Mouse (Mus musculus): ENCODE data around the gene Ciao1. TPM values are rescaled to one million over a fixed set of nuclear protein-coding genes. Genes with fewer than 3 reads are reported as not detected.
"Not testable (repeated sequence)": the region's sequence is repeated elsewhere in the genome, so short reads cannot be mapped to it uniquely, and the experiment has no call there.

Gene Ciao1
- total and polyA plus RNA-seq, 2 experiments from 2014 or later, result 32.8 to 33.1 TPM

DNA sequence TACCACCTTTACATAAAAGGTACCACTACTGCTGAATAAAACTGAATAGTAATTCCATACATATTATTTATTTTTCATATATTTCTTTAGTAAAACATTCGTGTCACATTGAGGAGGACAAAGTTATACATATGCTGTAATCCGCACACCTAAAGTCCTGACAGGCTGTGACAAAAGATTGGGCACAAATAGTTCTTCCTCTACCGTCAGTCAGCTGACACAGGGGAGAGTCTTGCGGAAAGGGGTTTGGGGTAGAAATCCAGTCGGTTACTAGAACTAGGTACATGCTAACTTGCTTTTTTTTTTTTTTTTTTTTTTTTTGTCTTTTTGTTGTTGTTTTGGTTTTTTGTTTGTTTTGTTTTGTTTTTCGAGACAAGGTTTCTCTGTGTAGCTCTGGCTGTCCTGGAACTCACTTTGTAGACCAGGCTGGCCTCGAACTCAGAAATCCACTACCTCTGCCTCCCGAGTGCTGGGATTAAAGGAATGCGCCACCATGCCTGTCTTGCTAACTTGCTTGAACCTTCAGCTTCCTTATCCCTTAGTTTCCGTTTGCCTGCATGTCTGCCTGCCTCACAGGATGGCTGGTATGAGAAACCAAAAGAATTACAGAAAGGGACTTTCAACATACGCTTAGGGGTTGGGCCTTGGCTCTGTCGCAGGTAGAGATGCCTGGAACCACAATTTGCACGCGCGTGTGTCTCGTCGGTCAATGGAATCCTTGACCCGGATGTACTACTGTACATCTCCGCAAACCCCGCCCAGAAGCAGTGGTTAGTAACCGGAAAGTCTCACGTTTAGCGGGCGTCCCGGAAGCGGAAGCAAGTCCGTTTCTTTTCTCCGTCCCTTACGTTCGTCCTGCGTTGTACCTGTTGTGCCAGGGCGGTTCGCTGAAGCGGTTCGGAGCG, 39.8 kb downstream of the Ciao1 start, which contains the start of the genes 1810024B03Rik and Snrnp200:
1810024B03Rik (minus strand) TSS at position 734 of the 905 bp plus-strand sequence.
Snrnp200 (plus strand) TSS at position 840 of the 905 bp plus-strand sequence.
- H3K9me3 ChIP-seq (ENCODE audit: low read length), result no peaks in the 10 kb centered on the region
- no peak for TF ChIP-seq CTCF (IDR thresholded peaks at IDR 0.05; ENCODE audit: low read depth)
- peak within 1 kb of the TSS; percentile 87 for H3K9ac ChIP-seq
- H3K4me2 ChIP-seq (ENCODE audit: low read depth), result peak within 1 kb of the TSS; percentile 70
- peak within 1 kb of the TSS; percentile 95 for H3K4me3 ChIP-seq (ENCODE audit: low read depth, low read length)
- H3K27me3 ChIP-seq (ENCODE audit: insufficient read depth, low read length), result no peaks in the 10 kb centered on the region
- H3K27ac ChIP-seq (ENCODE audit: low read depth, low read length), result peak within 1 kb of the TSS; percentile 80
- DNase-seq (peak; percentile 96), ATAC-seq (peak; percentile 99)
- no peaks in the 10 kb centered on the region for H3K4me1 ChIP-seq (ENCODE audit: insufficient read depth)
- peaks cover 25% of the 10 kb centered on the region for H3K36me3 ChIP-seq (ENCODE audit: insufficient read depth)
- 13% methylated on average over 36 of the region's 36 CpGs for WGBS

DNA sequence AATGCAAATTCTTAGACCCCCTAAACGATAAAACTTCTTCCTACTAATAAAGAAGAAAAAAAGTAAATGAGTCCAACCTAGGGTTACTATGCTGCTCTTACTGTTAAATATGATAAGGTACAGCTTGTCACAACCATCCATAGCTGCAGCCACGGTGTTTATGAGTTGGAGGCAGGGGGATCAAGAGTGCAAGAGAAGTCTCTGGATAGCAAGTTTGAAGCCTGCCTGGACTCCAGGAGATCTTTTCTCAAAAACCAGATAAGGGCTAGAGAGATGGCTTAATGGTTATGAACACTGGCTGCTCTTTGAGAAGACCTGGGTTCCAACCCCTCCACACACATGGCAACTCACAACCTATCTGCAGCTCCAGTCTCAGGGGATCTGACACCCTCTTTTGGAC, 40.7 kb downstream of the Ciao1 start:
- Histone ChIP-seq H3K4me2 (ENCODE audit: low read depth) (no peak overlapping the region), H3K36me3 (ENCODE audit: insufficient read depth) (peaks cover 16% of the 10 kb centered on the region), H3K9me3 (ENCODE audit: low read length) (no peaks in the 10 kb centered on the region), H3K4me3 (ENCODE audit: low read depth, low read length) (no peak overlapping the region), H3K9ac (no peak overlapping the region), H3K4me1 (ENCODE audit: insufficient read depth) (no peaks in the 10 kb centered on the region), H3K27ac (ENCODE audit: low read depth, low read length) (no peak overlapping the region), H3K27me3 (ENCODE audit: insufficient read depth, low read length) (no peaks in the 10 kb centered on the region)
- ATAC-seq (no peak), DNase-seq (no peak)
- WGBS, result 95% methylated on average over 2 of the region's 2 CpGs
- no peak for TF ChIP-seq CTCF (IDR thresholded peaks at IDR 0.05; ENCODE audit: low read depth)

DNA sequence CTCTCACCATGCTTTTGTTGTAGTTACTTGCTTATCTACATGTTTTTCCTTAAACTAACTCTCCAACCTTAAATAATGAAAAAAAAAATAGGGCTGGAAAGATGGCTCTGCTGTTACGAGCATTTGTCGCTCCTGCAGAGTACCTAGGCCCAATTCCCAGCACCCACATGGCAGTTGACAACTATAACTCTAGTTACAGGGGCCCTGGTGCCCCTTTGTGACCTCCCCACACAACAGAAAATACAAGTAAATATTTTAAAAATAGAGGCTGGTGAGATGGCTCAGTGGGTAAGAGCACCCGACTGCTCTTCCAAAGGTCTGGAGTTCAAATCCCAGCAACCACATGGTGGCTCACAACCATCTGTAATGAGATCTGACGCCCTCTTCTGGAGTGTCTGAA, 41.7 kb downstream of the Ciao1 start:
- not testable (repeated sequence) for ATAC-seq; DNase-seq; H3K27me3 ChIP-seq (ENCODE audit: insufficient read depth, low read length); H3K4me1 ChIP-seq (ENCODE audit: insufficient read depth); H3K9ac ChIP-seq; H3K4me2 ChIP-seq (ENCODE audit: low read depth); H3K9me3 ChIP-seq (ENCODE audit: low read length); H3K36me3 ChIP-seq (ENCODE audit: insufficient read depth); H3K4me3 ChIP-seq (ENCODE audit: low read depth, low read length); H3K27ac ChIP-seq (ENCODE audit: low read depth, low read length)
- 78% methylated on average over 4 of the region's 4 CpGs for WGBS

DNA sequence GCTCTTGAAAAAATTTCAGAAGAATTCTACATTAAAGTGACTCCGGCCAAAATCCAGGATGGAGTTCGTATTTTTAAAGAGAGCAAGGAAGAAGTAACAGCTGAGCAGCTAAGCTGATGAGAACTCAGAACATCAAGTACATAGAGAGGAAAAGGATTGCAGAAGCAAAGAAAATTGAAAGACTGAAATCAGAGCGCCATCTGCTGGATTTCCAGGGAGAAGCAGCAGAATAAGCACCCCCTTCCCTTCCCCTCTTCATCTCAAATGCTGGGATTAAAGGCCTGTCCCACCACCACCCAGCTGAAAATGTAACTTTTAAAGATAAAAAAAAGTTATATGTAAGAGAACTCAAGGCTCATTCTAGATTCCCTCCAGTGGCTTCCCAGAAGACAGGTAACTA, 42.7 kb downstream of the Ciao1 start:
- DNase-seq (peak; percentile 81), ATAC-seq (no peak)
- no peaks in the 10 kb centered on the region for H3K27me3 ChIP-seq (ENCODE audit: insufficient read depth, low read length)
- H3K9me3 ChIP-seq (ENCODE audit: low read length), result no peaks in the 10 kb centered on the region
- H3K4me2 ChIP-seq (ENCODE audit: low read depth), result no peak overlapping the region
- H3K27ac ChIP-seq (ENCODE audit: low read depth, low read length), result no peak overlapping the region
- H3K4me3 ChIP-seq (ENCODE audit: low read depth, low read length), result no peak overlapping the region
- no peaks in the 10 kb centered on the region for H3K4me1 ChIP-seq (ENCODE audit: insufficient read depth)
- H3K36me3 ChIP-seq (ENCODE audit: insufficient read depth), result no peaks in the 10 kb centered on the region; the same call in 1 of the 2 replicates
- 33% methylated on average over 3 of the region's 3 CpGs for WGBS
- TF ChIP-seq CTCF (IDR thresholded peaks at IDR 0.05; ENCODE audit: low read depth), result peak; percentile 86
- H3K9ac ChIP-seq, result no peak overlapping the region

Other genes starting within 250 kb of the Ciao1 start
- gene Ap4e1, start 239.1 kb downstream of the Ciao1 start, total RNA-seq (2014; rRNA removed), result 17.1 and 18.7 TPM in 2 replicates
- 2.9 and 5.8 TPM in 2 replicates for gene Ap4e1, start 239.1 kb downstream of the Ciao1 start, polyA plus RNA-seq (2015; fragmentation: Nextera tagmentation; extraction: Ambion mirVana)
- gene Blvra, start 177.2 kb downstream of the Ciao1 start, total RNA-seq (2014; rRNA removed), result 13.8 and 20.7 TPM in 2 replicates
- gene Blvra, start 177.2 kb downstream of the Ciao1 start, polyA plus RNA-seq (2015; fragmentation: Nextera tagmentation; extraction: Ambion mirVana), result 29.4 and 32.6 TPM in 2 replicates
- 8.0 and 10.9 TPM in 2 replicates for gene Ncaph, start 113.9 kb downstream of the Ciao1 start, total RNA-seq (2014; rRNA removed)
- 10.8 and 11.0 TPM in 2 replicates for gene Ncaph, start 113.9 kb downstream of the Ciao1 start, polyA plus RNA-seq (2015; fragmentation: Nextera tagmentation; extraction: Ambion mirVana)
- gene Itpripl1, start 104.4 kb downstream of the Ciao1 start, total RNA-seq (2014; rRNA removed), result 11.0 and 16.9 TPM in 2 replicates
- 15.5 and 16.0 TPM in 2 replicates for gene Itpripl1, start 104.4 kb downstream of the Ciao1 start, polyA plus RNA-seq (2015; fragmentation: Nextera tagmentation; extraction: Ambion mirVana)
- 0.48 and 0.62 TPM in 2 replicates for gene 1810024B03Rik, start 39.5 kb downstream of the Ciao1 start, total RNA-seq (2014; rRNA removed)
- 0.96 and 1.7 TPM in 2 replicates for gene 1810024B03Rik, start 39.5 kb downstream of the Ciao1 start, polyA plus RNA-seq (2015; fragmentation: Nextera tagmentation; extraction: Ambion mirVana)
- gene Snrnp200, start 39.4 kb downstream of the Ciao1 start, total RNA-seq (2014; rRNA removed), result 88.8 and 111 TPM in 2 replicates
- 27.8 and 32.6 TPM in 2 replicates for gene Snrnp200, start 39.4 kb downstream of the Ciao1 start, polyA plus RNA-seq (2015; fragmentation: Nextera tagmentation; extraction: Ambion mirVana)
- gene Tmem127, start 92 bp upstream of the Ciao1 start, total RNA-seq (2014; rRNA removed), result 85.2 and 94.4 TPM in 2 replicates
- 61.6 and 74.6 TPM in 2 replicates for gene Tmem127, start 92 bp upstream of the Ciao1 start, polyA plus RNA-seq (2015; fragmentation: Nextera tagmentation; extraction: Ambion mirVana)
- gene Stard7, start 22.4 kb upstream of the Ciao1 start, total RNA-seq (2014; rRNA removed), result 178 and 203 TPM in 2 replicates
- 89.3 and 110 TPM in 2 replicates for gene Stard7, start 22.4 kb upstream of the Ciao1 start, polyA plus RNA-seq (2015; fragmentation: Nextera tagmentation; extraction: Ambion mirVana)
- 10.0 and 13.9 TPM in 2 replicates for gene Dusp2, start 88.3 kb upstream of the Ciao1 start, total RNA-seq (2014; rRNA removed)
- gene Dusp2, start 88.3 kb upstream of the Ciao1 start, polyA plus RNA-seq (2015; fragmentation: Nextera tagmentation; extraction: Ambion mirVana), result 19.1 and 20.2 TPM in 2 replicates
- not detected in 2 replicates for gene Astl, start 90.8 kb upstream of the Ciao1 start, total RNA-seq (2014; rRNA removed)
- not detected in 2 replicates for gene Astl, start 90.8 kb upstream of the Ciao1 start, polyA plus RNA-seq (2015; fragmentation: Nextera tagmentation; extraction: Ambion mirVana)
- gene Adra2b, start 115.4 kb upstream of the Ciao1 start, total RNA-seq (2014; rRNA removed), result 0.46 and 0.67 TPM in 2 replicates
- gene Adra2b, start 115.4 kb upstream of the Ciao1 start, polyA plus RNA-seq (2015; fragmentation: Nextera tagmentation; extraction: Ambion mirVana), result 0.38 and 0.80 TPM in 2 replicates
- gene Gpat2, start 177.4 kb upstream of the Ciao1 start, total RNA-seq (2014; rRNA removed), result 0.38 TPM in 1 of 2 replicates, not detected in the other
- 0.06 and 0.11 TPM in 2 replicates for gene Gpat2, start 177.4 kb upstream of the Ciao1 start, polyA plus RNA-seq (2015; fragmentation: Nextera tagmentation; extraction: Ambion mirVana)
- 26.3 and 28.8 TPM in 2 replicates for gene Fahd2a, start 196.7 kb upstream of the Ciao1 start, total RNA-seq (2014; rRNA removed)
- 27.1 and 27.4 TPM in 2 replicates for gene Fahd2a, start 196.7 kb upstream of the Ciao1 start, polyA plus RNA-seq (2015; fragmentation: Nextera tagmentation; extraction: Ambion mirVana)